Mouse (Mus musculus) bone marrow, adult 2 months (tissue): ENCODE results near the gene Rffl.

Experiments used
- CTCF ChIP-seq: fragments of 200-500 bp; IDR thresholded peaks from 2 replicates; pipeline ENCODE4 v1.5.1; 2011; ENCODE audit warnings: low read length, control low read depth; ENCODE audit not compliant: control insufficient read depth, insufficient read depth
- POLR2A ChIP-seq: fragments of 200-500 bp; IDR thresholded peaks from 2 replicates; pipeline ENCODE4 v1.6.1; 2011; ENCODE audit warnings: low read depth, mild to moderate bottlenecking, control low read depth, low read length, borderline replicate concordance; ENCODE audit not compliant: control insufficient read depth

DNA sequence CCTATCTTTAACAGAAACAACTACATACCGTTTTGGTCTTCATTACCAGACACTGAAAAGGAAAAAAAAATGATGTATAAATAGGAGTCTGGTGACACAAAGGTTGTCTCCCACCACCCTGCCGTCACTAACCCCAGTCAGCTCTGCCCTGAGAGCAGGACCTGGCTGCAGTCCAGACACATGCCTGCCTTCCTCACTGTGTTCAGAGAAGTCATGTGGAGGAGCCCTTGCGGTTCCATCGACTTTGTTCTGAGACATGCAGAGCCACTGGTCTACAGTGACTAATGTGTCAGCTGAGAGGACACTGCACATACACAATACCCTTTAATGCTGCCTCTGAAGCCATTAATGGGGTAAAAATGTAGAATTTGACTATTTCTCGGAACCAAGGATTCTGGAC, 62.5 kb downstream of the Rffl start:
- TF ChIP-seq POLR2A (no peak), CTCF (no peak)
